Mouse (Mus musculus): ENCODE results near the gene Itga9.
A peak's percentile ranks its signal among the peaks of the same experiment; 100 is the strongest.

Gene Itga9

DNA sequence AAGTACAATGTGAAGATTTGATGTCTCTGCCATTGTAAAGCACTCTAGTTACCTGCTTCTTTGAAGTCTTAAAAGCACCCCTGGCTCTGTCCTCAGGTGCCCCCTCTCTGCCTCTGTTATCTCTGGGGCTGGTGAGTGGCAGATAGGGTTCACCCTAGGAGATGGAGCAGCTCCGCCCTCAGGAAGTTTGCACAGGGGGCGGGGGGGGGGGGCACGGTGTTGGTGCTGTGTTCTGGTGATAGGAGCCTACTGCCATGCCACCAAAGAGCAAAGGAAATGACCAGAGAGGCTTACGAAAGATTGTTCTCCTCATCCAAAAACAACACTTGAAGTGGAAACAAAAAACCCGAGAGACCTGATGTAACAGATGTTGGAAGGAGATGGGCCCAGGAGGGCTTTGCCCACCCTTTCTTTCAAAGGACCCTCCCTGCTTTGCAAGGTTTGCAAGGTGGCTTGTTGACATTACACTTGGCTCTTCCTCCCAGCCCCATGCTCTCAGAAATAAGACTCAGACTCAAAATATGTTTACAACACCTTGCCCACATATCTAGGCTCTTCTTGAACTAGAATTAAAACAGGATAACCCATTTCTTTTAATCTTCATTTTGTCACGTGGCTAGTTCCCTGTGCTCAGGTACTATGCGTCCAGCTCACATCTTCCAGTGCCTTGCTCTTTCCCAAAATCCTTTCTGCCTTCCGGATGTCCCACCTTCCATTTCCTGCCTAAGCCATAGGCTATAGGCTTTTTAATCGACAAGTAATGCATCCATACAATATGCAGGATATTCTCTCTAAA lies 79.9 kb downstream of the Itga9 start:
- no peak for DNase-seq (ENCODE audit: low read depth, low spot score)

DNA sequence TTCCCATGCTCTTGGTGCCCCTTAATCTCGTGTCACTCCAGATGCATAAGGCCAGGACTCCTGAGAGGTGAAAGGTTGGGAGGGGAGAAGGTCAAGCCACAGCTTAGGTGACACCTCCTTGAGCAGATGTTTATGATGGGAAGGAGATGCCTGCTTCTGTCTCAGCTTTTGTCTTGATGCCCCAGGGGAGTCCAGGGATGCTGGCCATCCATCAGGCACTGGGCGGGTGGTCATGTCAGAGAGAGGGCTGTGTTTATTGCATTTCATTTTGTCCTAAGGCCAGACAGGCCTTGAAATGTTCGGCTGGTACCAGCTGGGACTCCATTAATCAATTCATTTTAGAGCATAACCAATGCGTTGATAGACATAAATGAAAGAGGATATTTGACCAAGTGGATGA lies 81.8 kb downstream of the Itga9 start:
- DNase-seq (ENCODE audit: low read depth, low spot score): no peak

DNA sequence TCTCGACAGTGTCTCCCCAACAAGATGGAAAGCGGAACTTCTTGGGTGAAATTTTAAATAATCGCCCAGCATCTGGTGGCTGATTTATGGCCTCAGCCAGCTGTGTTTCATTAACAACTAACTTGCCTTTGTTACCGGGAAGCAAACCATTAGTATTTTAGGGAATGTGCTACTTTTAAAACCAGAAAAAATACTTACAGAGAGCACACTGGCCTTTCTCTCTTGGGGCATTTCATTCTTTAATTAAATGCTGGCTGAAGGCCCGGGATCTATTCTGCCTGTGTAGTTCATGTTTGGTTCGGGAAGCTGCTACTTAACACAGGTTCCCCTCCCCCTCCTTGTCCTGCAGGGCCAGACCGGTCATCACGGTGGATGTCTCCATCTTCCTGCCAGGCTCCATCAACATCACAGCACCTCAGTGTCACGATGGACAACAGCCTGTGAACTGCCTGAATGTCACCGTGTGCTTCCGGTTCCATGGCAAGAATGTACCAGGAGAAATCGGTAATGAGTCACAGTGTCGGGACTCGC lies 82.5 kb downstream of the Itga9 start:
- no peak for DNase-seq (ENCODE audit: low read depth, low spot score)

DNA sequence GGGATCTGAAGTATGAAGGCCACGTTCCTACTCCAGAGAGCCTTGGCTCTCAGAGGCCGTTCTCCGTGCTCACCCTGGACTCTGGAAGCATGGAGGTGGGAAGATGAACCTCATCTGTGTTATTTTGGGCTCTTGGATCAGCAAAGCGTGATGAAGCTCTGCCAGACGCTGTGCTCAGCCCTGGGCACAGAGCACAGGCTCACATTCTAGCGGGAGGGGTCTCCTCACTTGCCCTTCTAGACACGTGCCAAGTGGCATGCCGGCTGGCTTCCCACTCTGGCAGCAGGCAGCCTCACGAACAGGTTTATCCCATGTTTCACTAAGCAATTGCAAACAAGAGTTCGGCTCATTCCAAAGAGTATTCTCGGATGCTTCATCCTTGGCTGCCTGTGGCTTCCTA lies 86.8 kb downstream of the Itga9 start:
- DNase-seq (ENCODE audit: low read depth, low spot score): peak; percentile 87

DNA sequence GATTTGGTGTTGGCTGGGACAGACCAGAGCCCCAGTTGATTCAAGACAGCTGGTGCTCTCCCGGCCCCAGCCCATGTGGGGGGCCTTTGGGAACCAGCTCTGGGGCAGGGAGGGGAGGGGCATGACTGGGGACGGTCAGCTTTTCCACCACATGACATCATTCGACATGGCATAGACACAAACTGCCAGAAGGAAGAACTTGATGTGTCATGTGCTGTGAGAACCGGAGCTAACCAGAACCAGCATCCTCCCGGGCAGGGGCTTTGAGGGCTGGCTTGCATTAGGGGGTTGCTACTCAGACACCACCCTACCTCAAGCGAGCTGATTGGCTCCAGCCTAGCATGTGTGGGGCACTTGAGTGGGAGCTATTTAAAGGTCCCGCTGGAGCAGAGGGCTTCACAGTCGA lies 87.9 kb downstream of the Itga9 start:
- DNase-seq (ENCODE audit: low read depth, low spot score): no peak

DNA sequence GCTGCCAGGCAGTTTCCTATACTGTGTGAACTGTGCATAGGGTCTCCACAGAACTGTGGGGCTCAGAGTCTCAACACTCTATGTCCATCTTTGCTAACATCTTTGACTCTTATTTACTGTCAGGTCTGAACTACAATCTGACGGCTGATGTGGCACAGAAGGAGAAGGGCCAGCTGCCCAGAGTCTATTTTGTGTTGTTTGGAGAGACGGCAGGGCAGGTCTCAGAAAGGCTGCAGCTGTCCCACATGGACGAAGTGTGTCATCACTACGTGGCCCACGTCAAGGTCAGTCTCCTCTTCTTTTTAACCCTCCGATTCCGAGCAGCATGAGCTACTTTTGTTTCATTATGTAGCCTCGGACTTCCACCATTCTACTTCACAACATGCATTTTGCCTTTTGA lies 91.7 kb downstream of the Itga9 start:
- no peak for DNase-seq (ENCODE audit: low read depth, low spot score)

DNA sequence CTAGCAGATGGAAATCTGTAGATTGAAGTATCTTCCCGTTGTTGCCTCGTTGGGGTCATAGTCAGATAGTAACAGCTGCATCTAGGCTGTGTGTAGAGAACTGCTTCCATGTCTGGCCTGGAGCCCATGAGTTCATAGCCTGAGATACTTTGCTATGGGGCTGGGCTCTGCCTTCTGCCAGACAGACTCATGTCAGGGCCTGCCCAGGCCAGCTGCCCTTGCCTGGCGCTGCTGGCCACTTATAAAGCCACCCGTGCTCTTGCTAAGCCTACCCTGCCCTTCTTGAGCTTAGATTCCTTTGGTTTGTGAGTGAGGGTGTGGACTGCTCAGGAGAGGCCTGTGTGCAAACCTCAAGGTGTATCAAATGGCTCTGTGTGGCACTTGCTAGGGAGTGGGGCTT lies 93.2 kb downstream of the Itga9 start:
- no peak for DNase-seq (ENCODE audit: low read depth, low spot score)

DNA sequence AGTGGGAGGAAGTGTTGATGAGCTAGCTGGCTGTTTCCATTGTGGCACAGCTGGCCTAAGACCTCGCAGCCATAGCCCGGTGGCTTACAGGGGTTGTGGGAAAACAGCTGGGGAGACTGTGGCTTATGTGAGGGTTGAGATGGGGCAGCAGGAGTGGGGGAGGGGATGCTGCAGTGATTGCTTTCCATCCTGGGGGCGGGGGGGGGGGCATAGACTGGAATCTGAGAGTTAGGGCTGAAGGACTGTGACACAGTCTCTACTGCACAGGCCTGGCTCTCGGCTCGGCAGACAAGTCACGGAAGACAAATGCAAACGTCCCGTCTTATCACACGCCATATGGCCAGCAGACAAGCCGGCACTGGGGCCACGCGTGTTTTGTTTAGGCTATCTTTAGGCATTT lies 94.4 kb downstream of the Itga9 start:
- no peak for DNase-seq (ENCODE audit: low read depth, low spot score)

DNA sequence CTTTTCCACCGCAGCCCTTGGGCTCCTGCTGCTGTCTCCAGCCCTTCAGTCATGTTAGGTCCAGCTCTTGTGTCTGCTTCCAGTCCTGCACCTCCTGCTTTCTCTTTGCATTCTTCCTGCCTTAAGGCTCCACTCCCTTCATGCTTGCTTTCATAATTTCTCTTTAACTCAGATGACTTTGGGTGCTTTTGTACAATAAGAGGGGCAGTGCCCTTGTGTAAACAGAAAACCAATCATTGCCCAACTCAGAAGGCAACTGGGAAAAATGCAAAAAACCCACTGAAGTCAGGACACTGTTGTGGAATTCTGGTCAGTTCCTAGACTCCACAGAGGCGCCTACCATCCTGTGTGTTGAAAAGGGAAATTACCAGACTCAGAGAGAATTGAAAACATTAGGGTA lies 95.3 kb downstream of the Itga9 start:
- no peak for DNase-seq (ENCODE audit: low read depth, low spot score)

DNA sequence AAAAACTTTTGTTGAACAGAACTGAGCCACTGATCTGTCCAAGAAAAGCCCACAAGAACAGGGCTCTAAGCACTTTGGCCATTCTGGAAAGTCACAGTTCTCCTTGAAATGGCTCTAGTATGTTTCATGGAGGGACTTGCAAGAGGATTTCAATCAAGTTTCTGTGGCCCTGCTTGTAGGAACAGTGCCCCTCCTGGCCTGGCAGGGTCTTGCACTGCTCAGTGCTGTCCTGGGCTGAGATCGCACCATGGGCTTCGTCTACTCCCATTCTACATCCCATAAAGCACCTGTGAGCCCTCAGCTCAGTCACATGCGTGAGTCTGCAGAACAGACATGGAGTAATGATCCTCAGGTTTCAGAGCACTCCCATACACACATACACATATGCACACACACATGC lies 96.7 kb downstream of the Itga9 start:
- no peak for DNase-seq (ENCODE audit: low read depth, low spot score)

DNA sequence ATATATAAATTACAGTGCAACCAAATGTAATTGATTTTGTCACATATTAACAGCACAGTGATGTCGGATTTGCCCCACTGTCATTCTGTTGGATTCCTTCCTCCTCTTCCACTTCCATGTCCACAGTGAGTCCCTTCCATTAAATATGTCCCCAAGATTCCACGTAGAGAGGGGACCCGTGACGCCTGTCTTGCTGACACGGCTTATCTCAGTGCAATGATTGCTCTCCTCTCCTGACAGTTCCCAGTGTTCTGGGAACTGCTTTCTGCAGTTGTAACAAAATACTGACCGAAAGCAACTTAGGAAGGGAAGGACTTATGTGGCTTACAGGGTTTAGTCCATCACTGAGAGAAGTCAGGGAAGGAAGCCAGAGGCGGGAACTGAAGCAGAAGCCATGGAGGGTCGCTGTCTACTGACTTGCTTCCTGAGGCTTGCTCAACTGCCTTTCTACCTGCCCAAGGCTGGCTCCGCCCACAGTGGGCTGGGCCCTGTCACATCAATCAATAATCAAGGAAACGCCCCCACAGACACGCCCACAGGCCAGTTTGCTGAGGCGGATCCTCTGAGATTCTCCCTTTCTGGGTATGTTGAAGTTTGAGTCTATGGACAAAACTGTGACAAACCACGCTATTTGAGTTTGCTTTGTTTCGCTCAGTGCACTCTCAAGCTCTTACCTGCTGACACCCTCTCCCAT lies 99.0 kb downstream of the Itga9 start:
- DNase-seq (ENCODE audit: low read depth, low spot score): no peak

DNA sequence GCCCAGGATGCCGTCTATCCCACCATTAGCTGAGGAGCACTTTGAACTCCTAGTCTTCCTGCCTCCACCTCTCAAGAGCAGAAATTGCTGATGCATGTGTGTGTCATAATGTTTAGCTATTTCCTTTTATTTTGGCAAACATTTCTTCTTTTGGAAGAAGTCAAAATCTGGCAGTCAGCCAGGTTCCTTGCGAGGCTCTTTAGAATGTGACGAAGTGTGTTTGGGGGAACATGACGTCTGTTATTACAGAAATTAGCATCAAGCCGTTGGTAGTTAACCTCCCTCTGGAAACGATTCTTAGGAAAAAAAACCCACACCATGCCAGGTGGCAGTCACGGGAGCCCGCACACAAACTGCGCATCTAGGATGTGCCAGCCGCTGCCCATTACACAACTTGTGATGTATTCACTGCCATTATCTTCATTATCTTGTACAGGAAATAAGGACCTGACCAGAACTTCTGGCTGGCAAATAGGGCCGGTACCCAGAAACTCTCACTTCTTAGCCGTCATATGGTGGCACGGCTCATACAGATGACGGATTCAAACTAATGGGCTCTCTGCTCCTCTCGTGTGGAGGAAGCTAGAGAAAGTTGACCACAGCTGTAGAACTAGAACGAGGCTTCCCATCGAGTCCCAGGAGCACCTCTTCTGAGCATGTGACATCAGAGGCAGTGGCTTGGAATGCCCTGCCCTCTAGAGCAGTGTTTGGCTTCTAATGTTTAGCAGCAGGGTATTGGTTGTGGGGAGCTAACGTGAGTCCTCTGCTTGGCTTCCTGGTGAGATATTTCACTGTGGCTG lies 99.9 kb downstream of the Itga9 start:
- DNase-seq (ENCODE audit: low read depth, low spot score): peak; percentile 61

DNA sequence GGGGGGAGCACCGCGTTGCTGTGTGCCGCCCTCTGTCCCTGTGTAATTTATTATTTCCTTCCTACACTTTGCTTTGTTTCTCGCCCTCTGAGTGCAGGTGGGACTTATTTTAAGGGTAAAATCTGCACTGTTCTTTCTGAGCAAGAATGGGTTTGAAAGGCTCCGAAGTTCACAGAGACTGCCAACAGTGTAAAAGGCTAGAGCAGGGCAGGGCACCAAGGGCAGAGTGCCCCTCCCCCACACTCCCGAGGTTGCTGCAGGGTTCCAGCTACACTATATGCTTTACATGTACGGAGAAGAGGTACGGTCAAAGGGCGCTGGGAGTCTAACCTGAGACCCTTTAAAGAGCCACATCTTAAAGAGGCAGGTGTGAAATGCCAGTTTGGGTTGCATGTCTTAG lies 104.1 kb downstream of the Itga9 start:
- DNase-seq (ENCODE audit: low read depth, low spot score): no peak

DNA sequence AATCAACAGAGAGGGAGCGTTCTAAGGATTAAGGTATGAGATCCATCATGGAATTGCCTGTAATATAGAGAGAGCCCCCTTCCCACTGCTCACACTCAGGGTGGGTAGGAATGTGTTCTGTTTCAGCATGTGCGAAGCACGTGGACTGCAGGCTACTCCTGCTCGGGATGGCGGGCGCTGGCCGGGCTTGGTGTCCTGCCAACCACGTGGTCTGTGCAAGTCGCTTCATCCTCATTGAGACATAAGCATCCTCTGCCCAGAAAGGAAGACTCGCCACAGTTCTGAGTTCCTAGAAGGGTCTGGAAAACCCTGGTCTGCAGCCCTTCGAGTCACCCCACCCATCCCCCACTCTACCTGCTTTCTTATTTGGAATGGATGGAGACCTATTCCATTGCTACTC lies 105.3 kb downstream of the Itga9 start:
- no peak for DNase-seq (ENCODE audit: low read depth, low spot score)

DNA sequence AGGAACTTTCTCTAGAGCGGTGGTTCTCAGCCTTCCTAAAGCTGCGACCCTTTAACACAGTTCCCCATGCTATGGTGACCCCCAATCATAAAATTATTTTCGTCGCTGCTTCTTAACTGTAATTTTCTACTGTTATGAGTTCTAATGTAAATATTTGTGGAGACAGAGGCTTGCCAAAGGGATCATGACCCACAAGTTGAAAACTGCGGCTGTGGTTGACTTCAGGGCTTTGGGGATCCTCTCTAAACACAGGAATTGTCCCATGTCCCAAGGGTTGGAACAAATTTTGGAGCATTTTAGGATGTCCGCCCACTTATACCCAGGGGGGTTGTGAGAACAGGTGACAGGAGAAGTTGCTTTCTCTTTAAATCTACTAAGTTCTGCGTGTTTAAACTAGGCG lies 107.0 kb downstream of the Itga9 start:
- no peak for DNase-seq (ENCODE audit: low read depth, low spot score)

DNA sequence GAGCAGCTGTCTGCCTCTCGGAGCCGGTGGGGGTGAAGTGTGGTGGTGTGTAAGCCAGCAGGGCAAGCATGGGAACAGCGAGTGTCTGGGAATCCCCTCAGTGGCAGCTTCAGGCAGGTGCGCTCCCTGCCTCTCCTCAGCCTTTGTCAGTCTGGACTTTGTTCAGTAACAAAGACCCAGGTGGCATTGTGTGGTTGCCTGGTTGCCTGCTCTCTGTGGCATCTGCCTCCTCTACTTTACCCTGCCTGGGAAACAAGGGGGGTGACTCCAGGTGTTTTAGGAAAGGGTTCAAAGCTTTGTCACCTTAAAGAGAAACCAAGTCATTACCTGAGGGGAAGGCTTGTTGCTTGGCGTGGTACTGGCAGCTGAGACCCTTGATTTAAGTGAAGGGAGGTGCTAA lies 108.0 kb downstream of the Itga9 start:
- DNase-seq (ENCODE audit: low read depth, low spot score): no peak

DNA sequence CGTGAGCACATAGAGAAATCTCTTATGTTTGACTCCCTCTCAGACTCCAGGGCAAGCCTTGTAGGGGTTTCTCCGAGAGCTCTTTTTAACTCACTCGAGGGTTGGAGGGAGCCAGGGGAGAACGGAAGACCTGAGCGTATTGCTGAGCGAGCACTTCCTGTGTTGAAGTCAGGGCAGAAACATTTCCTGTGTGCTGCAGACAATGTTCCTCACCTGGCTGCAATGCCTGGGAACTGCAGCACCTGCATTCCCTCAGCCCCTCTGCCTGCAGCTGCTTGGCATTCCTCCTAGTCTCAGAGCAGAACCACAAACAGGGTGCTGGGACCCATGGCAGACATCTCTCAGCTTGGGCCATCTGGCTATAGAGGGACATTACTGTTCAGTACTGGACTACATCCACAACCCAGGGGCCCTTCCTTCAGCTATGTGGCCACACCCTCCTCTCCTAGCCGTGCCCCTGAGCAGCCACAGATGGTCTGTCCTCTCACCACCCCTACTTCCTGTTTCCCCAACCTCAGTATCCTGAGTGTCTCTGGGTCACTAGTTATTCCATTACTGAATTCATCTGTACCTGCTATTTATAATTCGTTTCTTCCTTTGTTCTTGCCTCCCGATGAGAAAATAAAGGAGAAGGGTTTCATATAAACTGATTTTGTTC lies 109.6 kb downstream of the Itga9 start:
- DNase-seq (ENCODE audit: low read depth, low spot score): no peak

DNA sequence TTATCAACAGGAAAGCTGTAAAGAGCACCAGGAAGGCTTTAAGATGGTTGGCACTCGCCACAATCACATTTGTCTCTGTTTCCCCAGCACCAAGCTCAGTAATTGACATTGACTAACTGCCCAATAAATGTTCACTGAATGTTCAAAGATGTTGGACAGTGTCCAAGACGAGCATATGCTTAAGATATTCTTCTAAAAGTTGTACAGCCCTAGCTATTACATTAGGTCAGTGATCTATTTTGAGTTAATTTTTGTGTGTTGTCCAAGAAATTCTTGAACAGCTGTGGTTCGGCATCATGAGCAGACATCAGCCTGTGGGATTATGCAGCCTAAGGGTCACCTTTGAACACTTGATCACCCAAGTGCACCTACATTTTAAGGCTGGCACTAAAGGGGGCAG lies 110.9 kb downstream of the Itga9 start:
- DNase-seq (ENCODE audit: low read depth, low spot score): peak; percentile 27

DNA sequence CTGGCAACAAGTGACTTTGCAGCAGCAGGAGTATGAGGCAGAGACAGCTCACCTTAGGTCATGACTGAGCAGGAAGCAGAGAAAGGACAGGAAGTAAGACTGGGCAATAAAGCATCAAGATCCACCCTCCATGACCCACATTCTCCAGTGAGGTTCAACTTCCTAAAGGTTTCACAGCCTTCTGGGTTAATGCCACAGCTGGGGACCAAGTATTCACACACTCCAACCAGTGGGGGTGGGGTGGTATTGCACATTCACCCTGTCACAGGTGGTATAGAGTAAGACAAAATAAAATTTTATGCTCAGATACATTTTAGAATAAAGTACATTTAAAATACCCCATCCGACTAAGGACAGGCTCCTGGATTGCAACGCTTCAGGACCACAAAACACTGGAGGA lies 112.0 kb downstream of the Itga9 start:
- no peak for DNase-seq (ENCODE audit: low read depth, low spot score)

DNA sequence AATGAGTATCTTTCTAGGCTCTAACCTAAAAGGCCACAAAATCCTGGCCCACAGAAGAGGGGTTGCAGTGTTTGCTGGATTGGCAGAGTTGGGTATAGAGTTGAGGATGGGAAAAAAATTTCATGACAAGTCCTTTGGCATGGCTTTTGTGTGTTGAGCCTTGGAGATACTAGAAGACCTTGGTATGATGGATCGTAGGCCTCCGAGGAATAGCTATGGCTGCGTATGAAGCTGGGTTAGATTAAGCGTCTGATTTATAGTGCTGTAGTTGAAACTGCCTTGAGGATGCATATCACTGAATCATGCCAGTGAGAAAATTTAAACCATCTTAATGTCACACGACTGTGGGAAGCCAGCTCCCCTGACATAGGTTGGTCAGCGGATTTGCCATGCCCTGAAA lies 114.6 kb downstream of the Itga9 start:
- DNase-seq (ENCODE audit: low read depth, low spot score): no peak

DNA sequence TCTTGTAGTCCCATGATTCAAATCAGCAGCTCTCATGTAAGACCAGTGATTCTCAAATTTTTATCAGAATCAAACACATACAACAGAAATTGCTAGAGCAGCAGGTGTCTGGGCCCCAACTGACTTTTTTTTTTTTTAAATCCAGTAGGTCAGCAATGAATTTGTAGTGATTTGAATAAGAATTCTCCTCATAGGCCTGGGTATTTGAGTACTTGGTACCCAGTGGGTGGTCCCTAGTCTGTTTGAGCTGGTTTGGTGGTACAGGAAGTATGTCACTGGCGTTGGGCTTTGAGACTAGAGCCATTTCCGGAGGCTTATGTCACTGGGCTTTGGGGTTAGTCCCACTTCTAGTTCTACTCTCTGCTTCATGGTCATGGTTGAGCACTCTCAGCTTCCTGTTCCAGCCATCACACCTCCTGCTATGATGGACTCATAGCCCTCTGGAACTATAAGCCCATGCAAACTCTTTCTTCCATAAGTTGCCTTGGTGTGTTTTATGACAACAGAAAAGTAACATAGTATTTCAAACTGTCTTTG lies 116.4 kb downstream of the Itga9 start:
- DNase-seq (ENCODE audit: low read depth, low spot score): no peak

DNA sequence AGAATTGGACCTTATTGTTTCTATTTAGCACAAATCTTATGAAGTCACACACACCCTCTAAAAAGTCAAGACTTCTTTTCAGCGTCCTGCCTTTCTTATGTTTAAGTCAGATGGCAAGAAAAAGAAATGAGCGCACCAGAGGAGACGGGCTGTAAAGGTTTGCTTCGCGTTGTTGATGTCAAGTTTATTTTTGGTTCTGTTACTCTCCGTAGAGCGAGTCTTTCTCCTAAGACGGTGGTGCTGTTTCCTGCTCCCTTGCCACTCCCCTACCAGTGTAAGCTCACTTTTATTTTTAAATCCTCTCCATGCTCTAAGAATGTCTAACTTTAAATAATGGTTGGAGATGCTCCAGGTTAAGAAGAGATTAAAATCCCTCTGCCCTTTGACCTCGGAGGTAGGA lies 118.6 kb downstream of the Itga9 start:
- DNase-seq (ENCODE audit: low read depth, low spot score): no peak
